Mouse (Mus musculus) MEL (cell line): ENCODE measurements around the gene Gm19668. TPM values are rescaled to one million over a fixed set of nuclear protein-coding genes. Genes with fewer than 3 reads are reported as not detected.

Experiments
- polyA plus RNA-seq, 2 experiments: library from polyadenylated mRNA; stranded (reverse) in 1 of 2; unstranded in 1 of 2; fragments of >175 nt in 1 of 2; fragments of >200 nt in 1 of 2; gene quantifications; 2 replicates each; pipeline versions ENCODE4 v1.2.1 to v1.2.4; 2012; ENCODE audit warnings: low replicate concordance in 2 of 2, low read depth in 1 of 2; ENCODE audit not compliant: insufficient read length in 2 of 2, insufficient read depth in 1 of 2, missing spikeins in 1 of 2
- total RNA-seq: library from RNA; depleted of rRNA; stranded (reverse); fragments of 300-350 nt; gene quantifications from 2 replicates; pipeline ENCODE4 v1.2.3, GENCODE M21; 2012; rRNA removed

Gene Gm19668
- total and polyA plus RNA-seq, 3 experiments, result not detected

Other genes starting within 250 kb of the Gm19668 start
Only the 30 nearest of the 33 such genes appear.
- 145 and 151 TPM in 2 replicates for gene Sumo3, start 193.0 kb downstream of the Gm19668 start, total RNA-seq
- gene Sumo3, start 193.0 kb downstream of the Gm19668 start, polyA plus RNA-seq, result 100 to 1,000 TPM in 1 of 2 experiments, not detected in 1; 342 TPM
- 3.5 and 3.7 TPM in 2 replicates for gene Gm49325, start 192.9 kb downstream of the Gm19668 start, total RNA-seq
- 1 to 10 TPM in 1 of 2 experiments, not detected in 1; 1.0 TPM for gene Gm49325, start 192.9 kb downstream of the Gm19668 start, polyA plus RNA-seq
- gene Ube2g2, start 176.9 kb downstream of the Gm19668 start, total RNA-seq, result 55.2 and 62.4 TPM in 2 replicates
- gene Ube2g2, start 176.9 kb downstream of the Gm19668 start, polyA plus RNA-seq, result 100 to 1,000 TPM in 1 of 2 experiments, not detected in 1; 112 TPM
- 1.2 and 1.8 TPM in 2 replicates for gene Tspear, start 112.6 kb downstream of the Gm19668 start, total RNA-seq
- 1 to 10 TPM in 1 of 2 experiments, not detected in 1; 3.8 TPM for gene Tspear, start 112.6 kb downstream of the Gm19668 start, polyA plus RNA-seq
- not detected in 2 replicates for gene Gm19402, start 108.4 kb downstream of the Gm19668 start, total RNA-seq
- gene Gm19402, start 108.4 kb downstream of the Gm19668 start, polyA plus RNA-seq, result not detected
- gene Gm9508, start 101.9 kb downstream of the Gm19668 start, total RNA-seq, result not detected in 2 replicates
- gene Gm9508, start 101.9 kb downstream of the Gm19668 start, polyA plus RNA-seq, result not detected
- gene Gm10272, start 92.5 kb downstream of the Gm19668 start, total RNA-seq, result not detected in 2 replicates
- not detected for gene Gm10272, start 92.5 kb downstream of the Gm19668 start, polyA plus RNA-seq
- not detected in 2 replicates for gene Gm10024, start 87.7 kb downstream of the Gm19668 start, total RNA-seq
- not detected for gene Gm10024, start 87.7 kb downstream of the Gm19668 start, polyA plus RNA-seq
- gene Gm10142, start 83.3 kb downstream of the Gm19668 start, total RNA-seq, result not detected in 2 replicates
- gene Gm10142, start 83.3 kb downstream of the Gm19668 start, polyA plus RNA-seq, result not detected
- gene Krtap12-1, start 78.5 kb downstream of the Gm19668 start, total RNA-seq, result not detected in 2 replicates
- gene Krtap12-1, start 78.5 kb downstream of the Gm19668 start, polyA plus RNA-seq, result not detected
- gene Gm10100, start 72.6 kb downstream of the Gm19668 start, total RNA-seq, result not detected in 2 replicates
- not detected for gene Gm10100, start 72.6 kb downstream of the Gm19668 start, polyA plus RNA-seq
- not detected in 2 replicates for gene Gm18596, start 56.5 kb downstream of the Gm19668 start, total RNA-seq
- not detected for gene Gm18596, start 56.5 kb downstream of the Gm19668 start, polyA plus RNA-seq
- gene Gm9736, start 47.8 kb downstream of the Gm19668 start, total RNA-seq, result not detected in 2 replicates
- gene Gm9736, start 47.8 kb downstream of the Gm19668 start, polyA plus RNA-seq, result not detected
- not detected in 2 replicates for gene Gm3233, start 39.5 kb downstream of the Gm19668 start, total RNA-seq
- gene Gm3233, start 39.5 kb downstream of the Gm19668 start, polyA plus RNA-seq, result not detected
- gene Gm3238, start 27.8 kb downstream of the Gm19668 start, total RNA-seq, result not detected in 2 replicates
- gene Gm3238, start 27.8 kb downstream of the Gm19668 start, polyA plus RNA-seq, result not detected
- gene Gm7138, start 22.2 kb downstream of the Gm19668 start, total RNA-seq, result not detected in 2 replicates
- gene Gm7138, start 22.2 kb downstream of the Gm19668 start, polyA plus RNA-seq, result not detected
- gene Gm3250, start 16.6 kb downstream of the Gm19668 start, total RNA-seq, result not detected in 2 replicates
- gene Gm3250, start 16.6 kb downstream of the Gm19668 start, polyA plus RNA-seq, result not detected
- gene Gm7137, start 10.9 kb downstream of the Gm19668 start, total RNA-seq, result not detected in 2 replicates
- not detected for gene Gm7137, start 10.9 kb downstream of the Gm19668 start, polyA plus RNA-seq
- gene Gm9639, start 4.1 kb downstream of the Gm19668 start, total RNA-seq, result not detected in 2 replicates
- not detected for gene Gm9639, start 4.1 kb downstream of the Gm19668 start, polyA plus RNA-seq
- gene Gm9507, start 12.7 kb upstream of the Gm19668 start, total RNA-seq, result not detected in 2 replicates
- gene Gm9507, start 12.7 kb upstream of the Gm19668 start, polyA plus RNA-seq, result not detected
- gene Gm2696, start 15.5 kb upstream of the Gm19668 start, total RNA-seq, result not detected in 2 replicates
- not detected for gene Gm2696, start 15.5 kb upstream of the Gm19668 start, polyA plus RNA-seq
- gene Krtap10-4, start 28.0 kb upstream of the Gm19668 start, total RNA-seq, result not detected in 2 replicates
- not detected for gene Krtap10-4, start 28.0 kb upstream of the Gm19668 start, polyA plus RNA-seq
- not detected in 2 replicates for gene Krtap10-10, start 36.8 kb upstream of the Gm19668 start, total RNA-seq
- gene Krtap10-10, start 36.8 kb upstream of the Gm19668 start, polyA plus RNA-seq, result not detected
- not detected in 2 replicates for gene Gm36176, start 47.7 kb upstream of the Gm19668 start, total RNA-seq
- not detected for gene Gm36176, start 47.7 kb upstream of the Gm19668 start, polyA plus RNA-seq
- not detected in 2 replicates for gene Gm10318, start 53.7 kb upstream of the Gm19668 start, total RNA-seq
- not detected for gene Gm10318, start 53.7 kb upstream of the Gm19668 start, polyA plus RNA-seq
- gene Gm3285, start 62.8 kb upstream of the Gm19668 start, total RNA-seq, result not detected in 2 replicates
- not detected for gene Gm3285, start 62.8 kb upstream of the Gm19668 start, polyA plus RNA-seq
- gene Lrrc3, start 103.4 kb upstream of the Gm19668 start, total RNA-seq, result 0.10 and 0.15 TPM in 2 replicates
- under 1 TPM in 1 of 2 experiments, not detected in 1; 0.74 TPM for gene Lrrc3, start 103.4 kb upstream of the Gm19668 start, polyA plus RNA-seq
- 5.7 and 7.8 TPM in 2 replicates for gene Trpm2, start 171.4 kb upstream of the Gm19668 start, total RNA-seq
- gene Trpm2, start 171.4 kb upstream of the Gm19668 start, polyA plus RNA-seq, result 10 to 100 TPM in 1 of 2 experiments, not detected in 1; 18.5 TPM
- 9.3 and 10.7 TPM in 2 replicates for gene 1810043G02Rik, start 179.4 kb upstream of the Gm19668 start, total RNA-seq
- 10 to 100 TPM in 1 of 2 experiments, not detected in 1; 15.6 TPM for gene 1810043G02Rik, start 179.4 kb upstream of the Gm19668 start, polyA plus RNA-seq
- gene Pfkl, start 210.9 kb upstream of the Gm19668 start, total RNA-seq, result 84.8 and 165 TPM in 2 replicates
- 100 to 1,000 TPM in 1 of 2 experiments, not detected in 1; 267 TPM for gene Pfkl, start 210.9 kb upstream of the Gm19668 start, polyA plus RNA-seq